Mouse (Mus musculus) MN1 (cell line): ENCODE measurements around the gene Olfr392.

ENCODE experiments used
- DNase-seq: peaks from one replicate; pipeline ENCODE4 v3.0.0-alpha.2; 2016; ENCODE audit warnings: low spot score

The Olfr392 gene

DNA sequence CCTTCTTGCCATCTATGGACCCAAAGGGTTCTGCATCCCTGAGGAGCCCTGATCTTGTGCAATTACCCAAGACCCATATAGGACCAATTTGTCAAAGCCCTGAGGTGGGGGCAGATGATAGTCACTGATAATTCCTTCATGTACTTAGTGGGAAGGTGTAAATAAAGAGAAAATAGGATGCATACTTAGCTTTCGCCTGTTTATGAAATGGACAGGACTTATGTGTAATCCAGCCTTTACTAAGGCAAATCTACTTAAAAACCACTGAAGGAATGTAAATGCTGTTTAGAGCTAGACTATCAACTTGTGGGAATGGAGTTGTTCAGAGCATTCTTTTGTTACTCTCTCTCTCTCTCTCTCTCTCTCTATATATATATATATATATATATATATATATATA, at the start of gene Olfr392:
Olfr392 (minus strand) TSS at position 101 of the 400 bp plus-strand sequence.
- DNase-seq = no peak

DNA sequence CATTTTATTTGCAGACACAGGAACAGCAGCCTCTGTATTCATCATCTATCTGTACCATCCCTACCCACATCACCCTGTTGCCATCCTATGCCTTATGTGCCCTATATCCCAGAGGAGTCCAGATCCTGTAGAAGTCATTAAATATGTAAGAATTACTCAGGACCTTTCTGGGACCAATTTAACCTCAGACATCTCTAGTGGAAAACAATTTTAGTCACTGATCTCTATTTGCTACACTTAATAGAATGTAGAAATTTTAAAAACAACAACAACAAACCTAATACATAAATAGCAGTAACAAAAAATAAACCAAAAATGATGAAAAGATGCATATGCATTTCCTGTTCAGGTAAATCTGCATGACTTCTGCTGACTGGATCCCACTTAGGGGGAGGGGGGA, 34.5 kb upstream of the Olfr392 start, which contains the start of gene Olfr393:
Olfr393 (minus strand) TSS at position 101 of the 400 bp plus-strand sequence.
- DNase-seq = no peak

DNA sequence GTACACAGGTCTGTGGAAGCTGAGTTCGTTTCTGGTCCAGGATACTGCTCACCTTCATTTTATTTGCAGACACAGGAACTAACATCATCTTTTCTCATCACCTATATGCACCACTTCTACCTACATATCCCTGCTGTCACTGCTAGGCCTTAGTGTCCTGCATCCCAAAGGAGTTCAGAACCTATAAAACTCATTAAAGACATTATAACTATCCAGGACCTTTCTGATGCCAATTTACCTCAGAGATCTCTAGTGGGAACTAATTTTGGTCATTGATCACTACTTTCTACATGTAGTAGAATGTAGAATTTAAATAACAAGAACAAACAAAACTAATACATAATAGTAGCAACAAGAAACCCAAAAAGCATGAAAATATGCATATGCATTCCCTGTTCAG, 13.9 kb downstream of the Olfr392 start, which contains the start of gene Olfr391-ps:
Olfr391-ps (minus strand) TSS at position 101 of the 400 bp plus-strand sequence.
- no peak for DNase-seq

DNA sequence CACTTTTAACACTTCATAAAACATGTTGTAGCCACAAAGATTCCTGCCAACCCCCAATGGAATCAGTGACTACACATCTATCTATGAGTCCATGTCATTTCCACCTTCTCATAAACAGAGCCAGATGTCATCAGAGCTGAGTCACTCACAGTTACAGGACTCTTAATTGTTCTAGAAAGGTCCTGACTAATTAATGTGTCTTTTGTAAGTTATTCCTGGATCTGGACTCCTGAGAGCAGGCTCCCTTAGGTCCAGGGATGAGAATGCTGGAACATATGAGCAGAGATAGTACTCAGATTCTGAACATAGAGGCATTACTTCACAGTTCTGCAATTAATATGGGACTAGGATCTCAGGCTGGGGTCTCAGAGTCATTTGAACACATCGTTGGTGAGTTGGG, 34.2 kb downstream of the Olfr392 start, which contains the start of gene Olfr390:
Olfr390 (plus strand) TSS at position 301 of the 400 bp plus-strand sequence.
- no peak for DNase-seq

DNA sequence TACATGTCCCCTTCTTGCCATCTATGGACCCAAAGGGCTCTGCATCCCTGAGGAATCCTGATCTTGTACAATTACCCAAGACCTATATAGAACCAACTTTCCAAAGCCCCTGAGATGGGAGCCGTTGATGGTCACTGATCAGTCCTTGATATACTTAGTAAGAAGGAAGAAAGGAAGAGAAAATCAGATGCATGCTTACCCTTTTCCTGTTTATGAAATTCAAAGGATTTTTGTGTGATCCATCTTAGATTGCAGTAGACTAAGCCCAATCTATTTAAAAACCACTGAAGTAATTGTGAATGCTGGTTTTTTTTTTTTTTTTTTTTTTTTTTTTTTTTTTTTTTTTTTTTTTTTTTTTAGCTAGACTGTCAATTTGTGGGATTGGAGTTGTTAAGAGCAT, 36.2 kb downstream of the Olfr392 start, which contains the start of gene Olfr389:
Olfr389 (minus strand) TSS at position 101 of the 400 bp plus-strand sequence.
- no peak for DNase-seq
